Mouse (Mus musculus): Measurements from ENCODE around the gene Xndc1.

Gene Xndc1

GRCm38 (mm10) chr7:102081784-102082183 lies 16.5 kb downstream of the Xndc1 start:
- DNase-seq (ENCODE audit: low spot score) = no peak

- no peak for DNase-seq (ENCODE audit: low spot score)
Observed at GRCm38 (mm10) chr7:102082816-102083215, 17.5 kb downstream of the Xndc1 start, which contains the start of gene Trpc2. TSS of gene Trpc2 (plus strand) at chr7:102083116.

- DNase-seq (ENCODE audit: low spot score) = no peak
Observed at GRCm38 (mm10) chr7:102084041-102084696, 18.9 kb downstream of the Xndc1 start.

- no peak for DNase-seq (ENCODE audit: low spot score)
Observed at GRCm38 (mm10) chr7:102087336-102087735, 22.0 kb downstream of the Xndc1 start.

GRCm38 (mm10) chr7:102099760-102100661 lies 34.7 kb downstream of the Xndc1 start:
- peak; percentile 55 for DNase-seq (ENCODE audit: low spot score)

- no peak for DNase-seq (ENCODE audit: low spot score)
Observed at GRCm38 (mm10) chr7:102100868-102101267, 35.6 kb downstream of the Xndc1 start.

- no peak for DNase-seq (ENCODE audit: low spot score)
Observed at GRCm38 (mm10) chr7:102101487-102101886, 36.2 kb downstream of the Xndc1 start, which contains the start of gene Art1. TSS of gene Art1 (plus strand) at chr7:102101743.

GRCm38 (mm10) chr7:102102241-102102640 lies 36.9 kb downstream of the Xndc1 start:
- no peak for DNase-seq (ENCODE audit: low spot score)

- DNase-seq (ENCODE audit: low spot score) = no peak
Observed at GRCm38 (mm10) chr7:102102696-102103095, 37.4 kb downstream of the Xndc1 start.

- no peak for DNase-seq (ENCODE audit: low spot score)
Observed at GRCm38 (mm10) chr7:102103555-102103954, 38.2 kb downstream of the Xndc1 start.

- peak; percentile 16 for DNase-seq (ENCODE audit: low spot score)
Observed at GRCm38 (mm10) chr7:102104126-102104525, 38.8 kb downstream of the Xndc1 start.

GRCm38 (mm10) chr7:102106700-102107141 lies 41.4 kb downstream of the Xndc1 start:
- no peak for DNase-seq (ENCODE audit: low spot score)

- DNase-seq (ENCODE audit: low spot score) = no peak
Observed at GRCm38 (mm10) chr7:102108206-102108605, 42.9 kb downstream of the Xndc1 start.

GRCm38 (mm10) chr7:102109171-102109570 lies 43.9 kb downstream of the Xndc1 start, which contains the start of gene Art5:
TSS of gene Art5 (minus strand) at chr7:102109489.
- DNase-seq (ENCODE audit: low spot score) = no peak

GRCm38 (mm10) chr7:102109746-102110145 lies 44.4 kb downstream of the Xndc1 start:
- no peak for DNase-seq (ENCODE audit: low spot score)

- no peak for DNase-seq (ENCODE audit: low spot score)
Observed at GRCm38 (mm10) chr7:102113151-102113729, 47.9 kb downstream of the Xndc1 start.

GRCm38 (mm10) chr7:102116579-102117331 lies 51.4 kb downstream of the Xndc1 start, which contains the start of gene Chrna10:
TSS of gene Chrna10 (minus strand) at chr7:102116828.
- DNase-seq (ENCODE audit: low spot score) = no peak

- DNase-seq (ENCODE audit: low spot score) = no peak
Observed at GRCm38 (mm10) chr7:102117382-102117781, 52.1 kb downstream of the Xndc1 start.

GRCm38 (mm10) chr7:102120326-102120725 lies 55.0 kb downstream of the Xndc1 start:
- DNase-seq (ENCODE audit: low spot score) = no peak

GRCm38 (mm10) chr7:102132395-102132794 lies 67.1 kb downstream of the Xndc1 start:
- peak; percentile 36 for DNase-seq (ENCODE audit: low spot score)

Measured in lung, postnatal 25 days (tissue).